Mouse (Mus musculus): Measurements from ENCODE around the gene Gm10722. TPM values are rescaled to one million over a fixed set of nuclear protein-coding genes. Genes with fewer than 3 reads are reported as not detected.
"Not testable (repeated sequence)": the region's sequence is repeated elsewhere in the genome, so short reads cannot be mapped to it uniquely, and the experiment has no call there.

The Gm10722 gene
- polyA plus RNA-seq (2015; fragmentation: Nextera tagmentation; extraction: Ambion mirVana): 2.9 TPM in 1 of 2 replicates, not detected in the other

DNA sequence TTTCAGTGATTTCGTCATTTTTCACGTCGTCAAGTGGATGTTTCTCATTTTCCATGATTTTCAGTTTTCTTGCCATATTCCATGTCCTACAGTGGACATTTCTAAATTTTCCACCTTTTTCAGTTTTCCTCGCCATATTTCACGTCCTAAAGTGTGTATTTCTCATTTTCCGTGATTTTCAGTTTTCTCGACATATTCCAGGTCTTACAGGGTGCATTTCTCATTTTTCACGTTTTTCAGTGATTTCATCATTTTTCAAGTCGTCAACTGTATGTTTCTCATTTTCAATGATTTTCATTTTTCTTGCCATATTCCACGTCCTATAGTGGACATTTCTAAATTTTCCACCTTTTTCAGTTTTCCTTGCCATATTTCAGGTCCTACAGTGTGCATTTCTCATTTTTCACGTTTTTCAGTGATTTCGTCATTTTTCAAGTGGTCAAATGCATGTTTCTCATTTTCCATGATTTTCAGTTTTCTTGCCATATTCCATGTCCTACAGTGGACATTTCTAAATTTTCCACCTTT, at the start of gene Gm10722:
Gene Gm10722 (plus strand): TSS at position 478 of the 528 bp plus-strand sequence.
- not testable (repeated sequence) for H3K9me3 ChIP-seq (ENCODE audit: control insufficient read depth, low read length); H3K27ac ChIP-seq (replicated peaks); H3K4me2 ChIP-seq (replicated peaks; ENCODE audit: low read depth); H3K4me1 ChIP-seq (replicated peaks; ENCODE audit: control insufficient read depth, insufficient read depth); H3K27me3 ChIP-seq (ENCODE audit: control insufficient read depth, insufficient read depth, low read length); H3K4me3 ChIP-seq (ENCODE audit: low read depth, low read length); H3K36me3 ChIP-seq (ENCODE audit: control insufficient read depth, insufficient read depth, low read length); H3K9ac ChIP-seq (ENCODE audit: low read length); ATAC-seq (ENCODE audit: low FRiP score, low TSS enrichment)
- DNase-seq (ENCODE audit: low spot score): peak; percentile 12
- 68% methylated on average over 12 of the region's 12 CpGs for WGBS

- H3K4me1 ChIP-seq (replicated peaks; ENCODE audit: control insufficient read depth, insufficient read depth); H3K9me3 ChIP-seq (ENCODE audit: control insufficient read depth, low read length); ATAC-seq (ENCODE audit: low FRiP score, low TSS enrichment); DNase-seq (ENCODE audit: low spot score); H3K27me3 ChIP-seq (ENCODE audit: control insufficient read depth, insufficient read depth, low read length); H3K4me2 ChIP-seq (replicated peaks; ENCODE audit: low read depth); H3K4me3 ChIP-seq (ENCODE audit: low read depth, low read length); H3K9ac ChIP-seq (ENCODE audit: low read length); H3K36me3 ChIP-seq (ENCODE audit: control insufficient read depth, insufficient read depth, low read length); H3K27ac ChIP-seq (replicated peaks): not testable (repeated sequence)
- 67% methylated on average over 8 of the region's 8 CpGs for WGBS
These were observed 284 bp downstream of the Gm10722 start for GRCm38 (mm10) chr9:3001006-3001405.

DNA sequence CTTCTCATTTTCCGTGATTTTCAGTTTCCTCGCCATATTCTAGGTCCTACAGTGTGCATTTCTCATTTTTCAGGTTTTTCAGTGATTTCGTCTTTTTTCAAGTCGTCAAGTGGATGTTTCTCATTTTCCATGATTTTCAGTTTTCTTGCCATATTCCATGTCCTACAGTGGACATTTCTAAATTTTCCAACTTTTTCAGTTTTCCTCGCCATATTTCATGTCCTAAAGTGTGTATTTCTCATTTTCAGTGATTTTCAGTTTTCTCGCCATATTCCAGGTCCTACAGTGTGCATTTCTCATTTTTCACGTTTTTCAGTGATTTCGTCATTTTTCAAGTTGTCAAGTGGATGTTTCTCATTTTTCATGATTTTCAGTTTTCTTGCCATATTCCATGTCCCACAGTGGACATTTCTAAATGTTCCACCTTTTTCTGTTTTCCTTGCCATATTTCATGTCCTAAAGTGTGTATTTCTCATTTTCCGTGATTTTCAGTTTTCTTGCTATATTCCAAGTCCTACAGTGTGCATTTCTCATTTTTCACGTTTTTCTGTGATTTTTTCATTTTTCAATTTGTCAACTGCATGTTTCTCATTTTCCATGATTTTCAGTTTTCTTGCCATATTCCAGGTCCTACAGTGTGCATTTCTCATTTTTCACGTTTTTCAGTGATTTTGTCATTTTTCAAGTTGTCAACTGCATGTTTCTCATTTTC, 1.4 kb downstream of the Gm10722 start:
- H3K4me1 ChIP-seq (replicated peaks; ENCODE audit: control insufficient read depth, insufficient read depth); H3K9ac ChIP-seq (ENCODE audit: low read length); H3K4me2 ChIP-seq (replicated peaks; ENCODE audit: low read depth); H3K27me3 ChIP-seq (ENCODE audit: control insufficient read depth, insufficient read depth, low read length); H3K36me3 ChIP-seq (ENCODE audit: control insufficient read depth, insufficient read depth, low read length); H3K4me3 ChIP-seq (ENCODE audit: low read depth, low read length); H3K9me3 ChIP-seq (ENCODE audit: control insufficient read depth, low read length); H3K27ac ChIP-seq (replicated peaks): not testable (repeated sequence)
- TF ChIP-seq CTCF (IDR thresholded peaks at IDR 0.05; ENCODE audit: low read depth): 0 out of 2 replicates have a peak, but pooled peaks have one; percentile 10
- whole genome bisulfite sequencing: 56% methylated on average over 8 of the region's 11 CpGs
- DNase-seq (ENCODE audit: low spot score) (peak; percentile 13), ATAC-seq (ENCODE audit: low FRiP score, low TSS enrichment) (peak; percentile 86)

- not testable (repeated sequence) for H3K36me3 ChIP-seq (ENCODE audit: control insufficient read depth, insufficient read depth, low read length); H3K4me1 ChIP-seq (replicated peaks; ENCODE audit: control insufficient read depth, insufficient read depth); ATAC-seq (ENCODE audit: low FRiP score, low TSS enrichment); DNase-seq (ENCODE audit: low spot score); H3K27me3 ChIP-seq (ENCODE audit: control insufficient read depth, insufficient read depth, low read length); H3K9ac ChIP-seq (ENCODE audit: low read length); H3K4me2 ChIP-seq (replicated peaks; ENCODE audit: low read depth); H3K4me3 ChIP-seq (ENCODE audit: low read depth, low read length); H3K9me3 ChIP-seq (ENCODE audit: control insufficient read depth, low read length); H3K27ac ChIP-seq (replicated peaks)
- WGBS: 72% methylated on average over 6 of the region's 14 CpGs
These were observed 2.2 kb downstream of the Gm10722 start, which contains the start of gene Gm11168 for GRCm38 (mm10) chr9:3002794-3003396. Gm11168 (plus strand) TSS chr9:3003346.

GRCm38 (mm10) chr9:3006179-3006578, 5.5 kb downstream of the Gm10722 start:
- not testable (repeated sequence) for H3K4me3 ChIP-seq (ENCODE audit: low read depth, low read length); H3K27me3 ChIP-seq (ENCODE audit: control insufficient read depth, insufficient read depth, low read length); H3K27ac ChIP-seq (replicated peaks); H3K4me2 ChIP-seq (replicated peaks; ENCODE audit: low read depth); DNase-seq (ENCODE audit: low spot score); H3K36me3 ChIP-seq (ENCODE audit: control insufficient read depth, insufficient read depth, low read length); H3K4me1 ChIP-seq (replicated peaks; ENCODE audit: control insufficient read depth, insufficient read depth); ATAC-seq (ENCODE audit: low FRiP score, low TSS enrichment); H3K9me3 ChIP-seq (ENCODE audit: control insufficient read depth, low read length); H3K9ac ChIP-seq (ENCODE audit: low read length)
- WGBS: 87% methylated on average over 1 of the region's 5 CpGs

- WGBS: 69% methylated on average over 8 of the region's 8 CpGs
- H3K27ac ChIP-seq (replicated peaks); DNase-seq (ENCODE audit: low spot score); H3K9me3 ChIP-seq (ENCODE audit: control insufficient read depth, low read length); H3K4me1 ChIP-seq (replicated peaks; ENCODE audit: control insufficient read depth, insufficient read depth); H3K9ac ChIP-seq (ENCODE audit: low read length); H3K4me3 ChIP-seq (ENCODE audit: low read depth, low read length); H3K27me3 ChIP-seq (ENCODE audit: control insufficient read depth, insufficient read depth, low read length); H3K4me2 ChIP-seq (replicated peaks; ENCODE audit: low read depth); H3K36me3 ChIP-seq (ENCODE audit: control insufficient read depth, insufficient read depth, low read length): not testable (repeated sequence)
- ATAC-seq (ENCODE audit: low FRiP score, low TSS enrichment): peak; percentile 69
These were observed 5.9 kb downstream of the Gm10722 start for GRCm38 (mm10) chr9:3006636-3007035.

DNA sequence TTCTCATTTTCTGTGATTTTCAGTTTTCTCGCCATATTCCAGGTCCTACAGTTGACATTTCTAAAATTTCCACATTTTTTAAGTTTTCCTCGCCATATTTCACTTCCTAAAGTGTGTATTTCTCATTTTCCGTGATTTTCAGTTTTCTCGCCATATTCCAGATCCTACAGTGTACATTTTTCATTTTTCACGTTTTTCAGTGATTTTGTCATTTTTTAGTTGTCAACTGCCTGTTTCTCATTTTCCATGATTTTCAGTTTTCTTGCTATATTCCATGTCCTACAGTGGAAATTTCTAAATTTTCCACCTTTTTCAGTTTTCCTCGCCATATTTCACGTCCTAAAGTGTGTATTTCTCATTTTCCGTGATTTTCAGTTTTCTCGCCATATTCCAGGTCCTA, 6.5 kb downstream of the Gm10722 start:
- not testable (repeated sequence) for H3K36me3 ChIP-seq (ENCODE audit: control insufficient read depth, insufficient read depth, low read length); H3K27ac ChIP-seq (replicated peaks); H3K4me2 ChIP-seq (replicated peaks; ENCODE audit: low read depth); H3K9ac ChIP-seq (ENCODE audit: low read length); H3K27me3 ChIP-seq (ENCODE audit: control insufficient read depth, insufficient read depth, low read length); H3K4me3 ChIP-seq (ENCODE audit: low read depth, low read length); H3K9me3 ChIP-seq (ENCODE audit: control insufficient read depth, low read length); H3K4me1 ChIP-seq (replicated peaks; ENCODE audit: control insufficient read depth, insufficient read depth); DNase-seq (ENCODE audit: low spot score)
- 70% methylated on average over 6 of the region's 9 CpGs for WGBS
- 0 out of 2 replicates have a peak, but pooled peaks have one; percentile 21 for ATAC-seq (ENCODE audit: low FRiP score, low TSS enrichment)

- not testable (repeated sequence) for DNase-seq (ENCODE audit: low spot score); H3K27me3 ChIP-seq (ENCODE audit: control insufficient read depth, insufficient read depth, low read length); H3K9ac ChIP-seq (ENCODE audit: low read length); H3K4me1 ChIP-seq (replicated peaks; ENCODE audit: control insufficient read depth, insufficient read depth); H3K36me3 ChIP-seq (ENCODE audit: control insufficient read depth, insufficient read depth, low read length); H3K4me3 ChIP-seq (ENCODE audit: low read depth, low read length); H3K27ac ChIP-seq (replicated peaks); H3K9me3 ChIP-seq (ENCODE audit: control insufficient read depth, low read length); H3K4me2 ChIP-seq (replicated peaks; ENCODE audit: low read depth)
- no CpG with 5 or more reads among the region's 5 CpGs for WGBS
- peak; percentile 51; the same call in 1 of the 2 replicates for ATAC-seq (ENCODE audit: low FRiP score, low TSS enrichment)
These were observed 8.6 kb downstream of the Gm10722 start for GRCm38 (mm10) chr9:3009331-3009730.

Measured in stomach, postnatal 0 days (tissue).